Mouse (Mus musculus) MEL (cell line): ENCODE measurements around the gene Poc1b. TPM values are rescaled to one million over a fixed set of nuclear protein-coding genes. Genes with fewer than 3 reads are reported as not detected.

Experiments used
- DNase-seq: peaks from one replicate; pipeline ENCODE4 v3.0.0; 2011; ENCODE audit warnings: low read depth, low spot score
- H3K27ac ChIP-seq: 2 replicates; pipeline ENCODE4 v1.5.1; 2012; ENCODE audit warnings: low read depth, mild to moderate bottlenecking, control low read depth, low read length, moderate library complexity; ENCODE audit not compliant: control insufficient read depth
- H3K27me3 ChIP-seq, 2 experiments: fragments of 150-350 bp in 1 of 2; sonication (generic) in 1 of 2; 2 replicates each; pipeline ENCODE4 v1.6.1; 2012; ENCODE audit warnings: low read length in 2 of 2, mild to moderate bottlenecking in 2 of 2, improper control_type of control experiment in 1 of 2, moderate library complexity in 1 of 2; ENCODE audit not compliant: insufficient read depth in 2 of 2, control insufficient read depth in 1 of 2
- H3K36me3 ChIP-seq, 2 experiments: 2 replicates each; pipeline ENCODE4 v1.6.1; 2012 to 2014; ENCODE audit warnings: low read length in 2 of 2, improper control_type of control experiment in 1 of 2, inconsistent platforms in 1 of 2, mild to moderate bottlenecking in 1 of 2; ENCODE audit not compliant: insufficient read depth in 2 of 2, control insufficient read depth in 1 of 2
- H3K4me1 ChIP-seq, 2 experiments: fragments of 150-350 bp in 1 of 2; sonication (generic) in 1 of 2; 2 replicates each; pipeline ENCODE4 v1.6.1; 2012; ENCODE audit warnings: low read length in 2 of 2, improper control_type of control experiment in 1 of 2, mild to moderate bottlenecking in 1 of 2; ENCODE audit not compliant: insufficient read depth in 2 of 2, control insufficient read depth in 1 of 2
- H3K4me3 ChIP-seq, 2 experiments: fragments of 150-350 bp in 1 of 2; sonication (generic) in 1 of 2; 2 replicates each; pipeline ENCODE4 v1.5.1; 2012; ENCODE audit warnings: low read depth in 2 of 2, low read length in 2 of 2, mild to moderate bottlenecking in 2 of 2, moderate library complexity in 2 of 2, control low read depth in 1 of 2, improper control_type of control experiment in 1 of 2; ENCODE audit not compliant: control insufficient read depth in 1 of 2, insufficient read depth in 1 of 2
- H3K79me2 ChIP-seq: 2 replicates; pipeline ENCODE4 v1.6.1; 2012; ENCODE audit warnings: mild to moderate bottlenecking, low read length, moderate library complexity; ENCODE audit not compliant: control insufficient read depth, poor library complexity, insufficient read depth
- H3K9ac ChIP-seq: 2 replicates; pipeline ENCODE4 v1.6.1; 2012; ENCODE audit warnings: low read depth, mild to moderate bottlenecking, control low read depth, low read length, moderate library complexity; ENCODE audit not compliant: control insufficient read depth, poor library complexity, severe bottlenecking
- H3K9me3 ChIP-seq: fragments of 150-350 bp; sonication (generic); replicated peaks from 2 replicates; pipeline ENCODE4 v1.6.1; 2012; ENCODE audit warnings: mild to moderate bottlenecking, low read length, improper control_type of control experiment, moderate library complexity; ENCODE audit not compliant: insufficient read depth
- BHLHE40 ChIP-seq: IDR thresholded peaks from 2 replicates; pipeline ENCODE4 v1.6.1; 2012; ENCODE audit warnings: low read depth, mild to moderate bottlenecking, inconsistent platforms, low read length, improper control_type of control experiment, borderline replicate concordance
- CHD1 ChIP-seq: IDR thresholded peaks from 2 replicates; pipeline ENCODE4 v1.6.1; 2012; ENCODE audit warnings: low read depth, mild to moderate bottlenecking, inconsistent platforms, low read length, improper control_type of control experiment
- CHD2 ChIP-seq: IDR thresholded peaks from 2 replicates; pipeline ENCODE4 v1.6.1; 2011; ENCODE audit warnings: low read length, improper control_type of control experiment
- CTCF ChIP-seq, 3 experiments: IDR thresholded peaks in 2 of 3; conservative IDR thresholded peaks in 1 of 3; 2 replicates each; pipeline ENCODE4 v1.5.1; 2011 to 2012; ENCODE audit warnings: low read length in 3 of 3, low read depth in 2 of 3, mild to moderate bottlenecking in 2 of 3, improper control_type of control experiment in 1 of 3, inconsistent platforms in 1 of 3, mixed read lengths in 1 of 3, moderate library complexity in 1 of 3; ENCODE audit not compliant: control insufficient read depth in 1 of 3, insufficient read depth in 1 of 3, poor library complexity in 1 of 3, severe bottlenecking in 1 of 3
- E2F4 ChIP-seq: IDR thresholded peaks from 2 replicates; pipeline ENCODE4 v1.6.1; 2011; ENCODE audit warnings: low read depth, low read length, improper control_type of control experiment, borderline replicate concordance
- ELF1 ChIP-seq: IDR thresholded peaks from 2 replicates; pipeline ENCODE4 v1.6.1; 2014; ENCODE audit warnings: low read depth, mild to moderate bottlenecking, inconsistent platforms, low read length, improper control_type of control experiment, moderate library complexity
- ETS1 ChIP-seq: IDR thresholded peaks from 2 replicates; pipeline ENCODE4 v1.6.1; 2012; ENCODE audit warnings: low read depth, mild to moderate bottlenecking, inconsistent platforms, low read length, improper control_type of control experiment, moderate library complexity
- GABPA ChIP-seq: IDR thresholded peaks from 2 replicates; pipeline ENCODE4 v1.6.1; 2012; ENCODE audit warnings: low read depth, mild to moderate bottlenecking, inconsistent platforms, low read length, improper control_type of control experiment, moderate library complexity
- GATA1 ChIP-seq: IDR thresholded peaks from 2 replicates; pipeline ENCODE4 v1.6.1; 2011; ENCODE audit warnings: low read depth, low read length, improper control_type of control experiment
- HCFC1 ChIP-seq: IDR thresholded peaks from 2 replicates; pipeline ENCODE4 v1.6.1; 2012; ENCODE audit warnings: low read depth, mild to moderate bottlenecking, inconsistent platforms, low read length, improper control_type of control experiment, moderate library complexity
- JUND ChIP-seq: IDR thresholded peaks from 2 replicates; pipeline ENCODE4 v1.6.1; 2011; ENCODE audit warnings: low read depth, mild to moderate bottlenecking, improper control_type of control experiment, low read length
- KAT2A ChIP-seq: conservative IDR thresholded peaks from 2 replicates; pipeline ENCODE4 v1.6.1; 2012; ENCODE audit warnings: low read depth, low read length, improper control_type of control experiment, inconsistent platforms
- MAFK ChIP-seq: IDR thresholded peaks from 2 replicates; pipeline ENCODE4 v1.6.1; 2011; ENCODE audit warnings: low read depth, mild to moderate bottlenecking, low read length, improper control_type of control experiment, borderline replicate concordance
- MAX ChIP-seq: IDR thresholded peaks from 2 replicates; pipeline ENCODE4 v1.6.1; 2011; ENCODE audit warnings: low read length, improper control_type of control experiment
- MAZ ChIP-seq: IDR thresholded peaks from 2 replicates; pipeline ENCODE4 v1.6.1; 2012; ENCODE audit warnings: low read depth, mild to moderate bottlenecking, inconsistent platforms, low read length, improper control_type of control experiment
- MXI1 ChIP-seq: IDR thresholded peaks from 2 replicates; pipeline ENCODE4 v1.6.1; 2011; ENCODE audit warnings: mild to moderate bottlenecking, low read depth, low read length, improper control_type of control experiment
- MYB ChIP-seq: IDR thresholded peaks from 2 replicates; pipeline ENCODE4 v1.6.1; 2011; ENCODE audit warnings: mild to moderate bottlenecking, low read depth, low read length, improper control_type of control experiment
- MYC ChIP-seq: IDR thresholded peaks from 2 replicates; pipeline ENCODE4 v1.6.1; 2011; ENCODE audit warnings: low read depth, mild to moderate bottlenecking, low read length, improper control_type of control experiment, moderate library complexity
- NELFE ChIP-seq: IDR thresholded peaks from 2 replicates; pipeline ENCODE4 v1.6.1; 2011; ENCODE audit warnings: low read depth, low read length, improper control_type of control experiment
- NRF1 ChIP-seq: IDR thresholded peaks from 2 replicates; pipeline ENCODE4 v1.6.1; 2014; ENCODE audit warnings: low read depth, mild to moderate bottlenecking, inconsistent platforms, low read length, improper control_type of control experiment, moderate library complexity; ENCODE audit not compliant: poor library complexity, insufficient read depth, severe bottlenecking
- POLR2A ChIP-seq, 2 experiments: IDR thresholded peaks; 2 replicates each; pipeline ENCODE4 v1.6.1; 2011 to 2012; ENCODE audit warnings: low read length in 2 of 2, mild to moderate bottlenecking in 2 of 2, control low read depth in 1 of 2, improper control_type of control experiment in 1 of 2, low read depth in 1 of 2, moderate library complexity in 1 of 2; ENCODE audit not compliant: control insufficient read depth in 1 of 2, insufficient read depth in 1 of 2, poor library complexity in 1 of 2
- POLR2AphosphoS2 ChIP-seq: IDR thresholded peaks from 2 replicates; pipeline ENCODE4 v1.6.1; 2011; ENCODE audit warnings: low read length, improper control_type of control experiment
- POLR2AphosphoS5 ChIP-seq: IDR thresholded peaks from 2 replicates; pipeline ENCODE4 v1.6.1; 2012; ENCODE audit warnings: low read depth, borderline replicate concordance, mild to moderate bottlenecking, inconsistent platforms, low read length, moderate library complexity, mixed read lengths
- SIN3A ChIP-seq: IDR thresholded peaks from 2 replicates; pipeline ENCODE4 v1.6.1; 2012; ENCODE audit warnings: low read length, improper control_type of control experiment, inconsistent platforms
- SMC3 ChIP-seq: IDR thresholded peaks from 2 replicates; pipeline ENCODE4 v1.6.1; 2011; ENCODE audit warnings: low read depth, low read length, improper control_type of control experiment
- TBP ChIP-seq: IDR thresholded peaks from 2 replicates; pipeline ENCODE4 v1.8.0; 2011; ENCODE audit warnings: low read depth, low read length, improper control_type of control experiment
- TCF12 ChIP-seq: IDR thresholded peaks from 2 replicates; pipeline ENCODE4 v1.6.1; 2014; ENCODE audit warnings: low read depth, mild to moderate bottlenecking, inconsistent platforms, low read length, improper control_type of control experiment, moderate library complexity
- USF2 ChIP-seq, 2 experiments: IDR thresholded peaks; 2 replicates each; pipeline ENCODE4 v1.6.1; 2011 to 2012; ENCODE audit warnings: improper control_type of control experiment in 2 of 2, low read length in 2 of 2, borderline replicate concordance in 1 of 2, inconsistent platforms in 1 of 2, low read depth in 1 of 2, mild to moderate bottlenecking in 1 of 2; ENCODE audit not compliant: insufficient read depth in 1 of 2
- ZKSCAN1 ChIP-seq: IDR thresholded peaks from 2 replicates; pipeline ENCODE4 v1.6.1; 2012; ENCODE audit warnings: low read depth, mild to moderate bottlenecking, inconsistent platforms, low read length, improper control_type of control experiment, moderate library complexity
- ZNF384 ChIP-seq: IDR thresholded peaks from 2 replicates; pipeline ENCODE4 v1.6.1; 2012; ENCODE audit warnings: low read depth, mild to moderate bottlenecking, inconsistent platforms, low read length, improper control_type of control experiment
- polyA plus RNA-seq, 2 experiments: library from polyadenylated mRNA; stranded (reverse) in 1 of 2; unstranded in 1 of 2; fragments of >175 nt in 1 of 2; fragments of >200 nt in 1 of 2; gene quantifications; 2 replicates each; pipeline versions ENCODE4 v1.2.1 to v1.2.4; 2012; ENCODE audit warnings: low replicate concordance in 2 of 2, low read depth in 1 of 2; ENCODE audit not compliant: insufficient read length in 2 of 2, insufficient read depth in 1 of 2, missing spikeins in 1 of 2
- total RNA-seq: library from RNA; depleted of rRNA; stranded (reverse); fragments of 300-350 nt; gene quantifications from 2 replicates; pipeline ENCODE4 v1.2.3, GENCODE M21; 2012

Gene Poc1b
- total and polyA plus RNA-seq, 3 experiments: 3.3 to 15.3 TPM; not detected in 1

GRCm38 (mm10) chr10:99204553-99204952, 97.7 kb downstream of the Poc1b start:
- Histone ChIP-seq H3K9me3 (no peaks in the 10 kb centered on the region), H3K27ac (no peak overlapping the region)
- DNase-seq: peak; percentile 64

GRCm38 (mm10) chr10:99207121-99207520, 100.3 kb downstream of the Poc1b start:
- DNase-seq: no peak
- H3K36me3 ChIP-seq: no peaks in the 10 kb centered on the region
- no peak overlapping the region for H3K9ac ChIP-seq
- no peaks in the 10 kb centered on the region for H3K79me2 ChIP-seq
- H3K9me3 ChIP-seq: no peaks in the 10 kb centered on the region
- H3K27me3 ChIP-seq: no peaks in the 10 kb centered on the region
- no peak overlapping the region for H3K4me3 ChIP-seq
- H3K4me1 ChIP-seq: no peaks in the 10 kb centered on the region
- H3K27ac ChIP-seq: no peak overlapping the region
- TF ChIP-seq GABPA (no peak), ZNF384 (no peak), POLR2AphosphoS5 (no peak), MAX (no peak), NELFE (no peak), CHD2 (no peak)

More at GRCm38 (mm10) chr10:99204553-99204952, 97.7 kb downstream of the Poc1b start:
- H3K36me3 ChIP-seq: peaks cover 0 to 4% of the 10 kb centered on the region in 2 experiments; a peak in 1 of 4 replicates
- no peaks in the 10 kb centered on the region for H3K79me2 ChIP-seq
- no peaks in the 10 kb centered on the region for H3K4me1 ChIP-seq
- no peaks in the 10 kb centered on the region for H3K27me3 ChIP-seq
- peak overlapping the region; percentile 54 for H3K9ac ChIP-seq
- TF ChIP-seq NELFE (peak; percentile 41), ELF1 (no peak), POLR2AphosphoS2 (no peak), TCF12 (no peak), POLR2A (IDR thresholded peaks at IDR 0.05; ENCODE audit: control insufficient read depth in 1 of 2, insufficient read depth in 1 of 2, low read depth in 1 of 2, low read length in 2 of 2, poor library complexity in 1 of 2) (peak in 1 of 2 experiments; percentile 44; a peak in 1 of 4 replicates), HCFC1 (no peak), POLR2AphosphoS5 (no peak), CTCF (IDR thresholded peaks at IDR 0.05 in 2 of 3, conservative IDR thresholded peaks at IDR 0.05 in 1 of 3; ENCODE audit: control insufficient read depth in 1 of 3, insufficient read depth in 1 of 3, low read depth in 2 of 3, low read length in 3 of 3, poor library complexity in 1 of 3, severe bottlenecking in 1 of 3) (no peak), CHD1 (no peak), MYC (no peak), ETS1 (0 out of 2 replicates have a peak, but pooled peaks have one; percentile 9), GATA1 (no peak), USF2 (IDR thresholded peaks at IDR 0.05; ENCODE audit: borderline replicate concordance in 1 of 2, insufficient read depth in 1 of 2, low read depth in 1 of 2, low read length in 2 of 2) (no peak), MYB (no peak), TBP (peak; percentile 24; the same call in 1 of the 2 replicates), SMC3 (no peak), JUND (no peak), MAZ (no peak), NRF1 (no peak), MXI1 (0 out of 2 replicates have a peak, but pooled peaks have one; percentile 17), MAX (no peak), CHD2 (0 out of 2 replicates have a peak, but pooled peaks have one; percentile 17), E2F4 (no peak), ZKSCAN1 (no peak), BHLHE40 (no peak), ZNF384 (peak; percentile 63), KAT2A (no peak), MAFK (no peak), SIN3A (peak; percentile 41; the same call in 1 of the 2 replicates)
- peak overlapping the region; percentile 41 to 57 for H3K4me3 ChIP-seq
